Mouse (Mus musculus): Measurements from ENCODE around the gene Sash3.

GRCm38 (mm10) chrX:48203763-48204162, 57.5 kb downstream of the Sash3 start:
- no peak for TF ChIP-seq HCFC1 (IDR thresholded peaks at IDR 0.05; ENCODE audit: borderline replicate concordance, insufficient read depth, low read length)
- no peak for TF ChIP-seq ZC3H11A (IDR thresholded peaks at IDR 0.05; ENCODE audit: borderline replicate concordance, low read depth, low read length)
- no peak for TF ChIP-seq ZNF384 (IDR thresholded peaks at IDR 0.05; ENCODE audit: low read depth, low read length)
- TF ChIP-seq MAFK (IDR thresholded peaks at IDR 0.05; ENCODE audit: insufficient read depth, low read depth, low read length) = no peak
